Mouse (Mus musculus): Measurements from ENCODE around the gene Ralgapb.
"Not testable (repeated sequence)": the region's sequence is repeated elsewhere in the genome, so short reads cannot be mapped to it uniquely, and the experiment has no call there.

The Ralgapb gene

GRCm38 (mm10) chr2:158409595-158410021 is at the start of gene Ralgapb:
Gene Ralgapb (plus strand): TSS chr2:158409848.
- DNase-seq (ENCODE audit: low read depth, low spot score) = peak; percentile 97

- DNase-seq (ENCODE audit: low read depth, low spot score) = peak; percentile 56
These were observed 48.6 kb upstream of the Ralgapb start for GRCm38 (mm10) chr2:158360873-158361677.

- no peak for DNase-seq (ENCODE audit: low read depth, low spot score)
These were observed 47.8 kb upstream of the Ralgapb start for GRCm38 (mm10) chr2:158361678-158362320.

- no peak for DNase-seq (ENCODE audit: low read depth, low spot score)
These were observed 45.5 kb upstream of the Ralgapb start for GRCm38 (mm10) chr2:158364175-158364574.

GRCm38 (mm10) chr2:158365099-158365850 is 44.4 kb upstream of the Ralgapb start:
- no peak for DNase-seq (ENCODE audit: low read depth, low spot score)

- no peak for DNase-seq (ENCODE audit: low read depth, low spot score)
These were observed 42.0 kb upstream of the Ralgapb start for GRCm38 (mm10) chr2:158367654-158368053.

- DNase-seq (ENCODE audit: low read depth, low spot score) = no peak
These were observed 41.3 kb upstream of the Ralgapb start for GRCm38 (mm10) chr2:158368313-158368712.

- DNase-seq (ENCODE audit: low read depth, low spot score) = no peak
These were observed 40.0 kb upstream of the Ralgapb start for GRCm38 (mm10) chr2:158369474-158370172.

- DNase-seq (ENCODE audit: low read depth, low spot score) = no peak
These were observed 39.5 kb upstream of the Ralgapb start for GRCm38 (mm10) chr2:158370173-158370550.

GRCm38 (mm10) chr2:158373061-158373460 is 36.6 kb upstream of the Ralgapb start:
- no peak for DNase-seq (ENCODE audit: low read depth, low spot score)

- DNase-seq (ENCODE audit: low read depth, low spot score) = no peak
These were observed 36.1 kb upstream of the Ralgapb start for GRCm38 (mm10) chr2:158373516-158373915.

GRCm38 (mm10) chr2:158375443-158376122 is 34.1 kb upstream of the Ralgapb start, which contains the start of gene Snhg11:
Gene Snhg11 (plus strand): TSS chr2:158375638.
- DNase-seq (ENCODE audit: low read depth, low spot score) = peak; percentile 36

- no peak for DNase-seq (ENCODE audit: low read depth, low spot score)
These were observed 33.4 kb upstream of the Ralgapb start for GRCm38 (mm10) chr2:158376123-158376687.

GRCm38 (mm10) chr2:158376798-158377197 is 32.9 kb upstream of the Ralgapb start:
- DNase-seq (ENCODE audit: low read depth, low spot score) = no peak

- no peak for DNase-seq (ENCODE audit: low read depth, low spot score)
These were observed 31.8 kb upstream of the Ralgapb start for GRCm38 (mm10) chr2:158377811-158378210.

GRCm38 (mm10) chr2:158379354-158380078 is 30.1 kb upstream of the Ralgapb start:
- peak; percentile 53 for DNase-seq (ENCODE audit: low read depth, low spot score)

- DNase-seq (ENCODE audit: low read depth, low spot score) = no peak
These were observed 23.6 kb upstream of the Ralgapb start for GRCm38 (mm10) chr2:158386072-158386471.

- no peak for DNase-seq (ENCODE audit: low read depth, low spot score)
These were observed 20.2 kb upstream of the Ralgapb start for GRCm38 (mm10) chr2:158389421-158389820.

- DNase-seq (ENCODE audit: low read depth, low spot score) = no peak
These were observed 13.3 kb upstream of the Ralgapb start for GRCm38 (mm10) chr2:158396369-158396768.

GRCm38 (mm10) chr2:158397140-158397539 is 12.5 kb upstream of the Ralgapb start:
- not testable (repeated sequence) for DNase-seq (ENCODE audit: low read depth, low spot score)
